Mouse (Mus musculus) gastrocnemius, postnatal 25 days (tissue): ENCODE results near the gene Ifih1. TPM values are rescaled to one million over a fixed set of nuclear protein-coding genes. Genes with fewer than 3 reads are reported as not detected.

Experiments used
- DNase-seq: peaks from one replicate; pipeline ENCODE4 v3.0.0; 2022
- long read RNA-seq, 2 experiments: library from polyadenylated mRNA; stranded (forward); transcript quantifications; one replicate each; pipeline ENCODE4 v2.0.0; 2021
- total RNA-seq, 2 experiments: library from RNA; stranded (reverse); gene quantifications; 1 replicate in 1 of 2; 2 replicates in 1 of 2; pipeline ENCODE4 v1.2.3; 2021

Gene Ifih1
- 1 to 10 TPM; 2.1 to 4.0 TPM for total RNA-seq
- long read RNA-seq, experiment 1, result 0 reads
- long read RNA-seq, experiment 2, full-length matches to known transcripts, result 4 of 6 reads
- long read RNA-seq, experiment 2, partial matches to known transcripts, result 1 of 6 reads
- long read RNA-seq, experiment 2, other reads (novel, unspliced or antisense), result 1 of 6 reads

GRCm38 (mm10) chr2:62646014-62646645, at the start of gene Ifih1:
Gene Ifih1 (minus strand): TSS chr2:62646255.
- DNase-seq, result peak; percentile 40

GRCm38 (mm10) chr2:62685934-62686333, 39.9 kb upstream of the Ifih1 start:
- no peak for DNase-seq

GRCm38 (mm10) chr2:62684989-62685595, 39.0 kb upstream of the Ifih1 start:
- no peak for DNase-seq

GRCm38 (mm10) chr2:62681667-62682066, 35.6 kb upstream of the Ifih1 start:
- no peak for DNase-seq

- DNase-seq, result no peak
These were observed 26.7 kb upstream of the Ifih1 start for GRCm38 (mm10) chr2:62672788-62673187.

GRCm38 (mm10) chr2:62670767-62671166, 24.7 kb upstream of the Ifih1 start:
- DNase-seq, result no peak

GRCm38 (mm10) chr2:62670301-62670700, 24.2 kb upstream of the Ifih1 start:
- no peak for DNase-seq

- no peak for DNase-seq
These were observed 23.8 kb upstream of the Ifih1 start for GRCm38 (mm10) chr2:62669848-62670247.

- DNase-seq, result no peak
These were observed 19.5 kb upstream of the Ifih1 start for GRCm38 (mm10) chr2:62665536-62665935.

GRCm38 (mm10) chr2:62664839-62665238, 18.8 kb upstream of the Ifih1 start:
- DNase-seq, result no peak

GRCm38 (mm10) chr2:62664135-62664670, 18.1 kb upstream of the Ifih1 start, which contains the start of gene Gca:
Gene Gca (plus strand): TSS chr2:62664285.
- DNase-seq, result peak; percentile 69

GRCm38 (mm10) chr2:62662560-62662959, 16.5 kb upstream of the Ifih1 start:
- DNase-seq, result no peak

GRCm38 (mm10) chr2:62660565-62660964, 14.5 kb upstream of the Ifih1 start:
- no peak for DNase-seq

- no peak for DNase-seq
These were observed 10.0 kb upstream of the Ifih1 start for GRCm38 (mm10) chr2:62656072-62656471.

- no peak for DNase-seq
These were observed 8.7 kb upstream of the Ifih1 start for GRCm38 (mm10) chr2:62654519-62655338.

GRCm38 (mm10) chr2:62652466-62652865, 6.4 kb upstream of the Ifih1 start:
- DNase-seq, result no peak

- DNase-seq, result no peak
These were observed 5.8 kb upstream of the Ifih1 start for GRCm38 (mm10) chr2:62651890-62652289.

GRCm38 (mm10) chr2:62646671-62647289, 725 bp upstream of the Ifih1 start:
- no peak for DNase-seq

- DNase-seq, result no peak
These were observed 580 bp downstream of the Ifih1 start for GRCm38 (mm10) chr2:62645475-62645874.

- no peak for DNase-seq
These were observed 1.2 kb downstream of the Ifih1 start for GRCm38 (mm10) chr2:62644891-62645290.

- no peak for DNase-seq
These were observed 2.4 kb downstream of the Ifih1 start for GRCm38 (mm10) chr2:62643405-62644305.
